Mouse (Mus musculus) gastrocnemius, adult 2 months (tissue): ENCODE results near the gene Ttll12. TPM values are rescaled to one million over a fixed set of nuclear protein-coding genes. Genes with fewer than 3 reads are reported as not detected.
A peak's percentile ranks its signal among the peaks of the same experiment; 100 is the strongest.

Source experiments
- DNase-seq: peaks from one replicate; pipeline ENCODE4 v3.0.0; 2022
- H3K27ac ChIP-seq: fragments of 200-600 bp; 2 replicates; pipeline ENCODE4 v1.8.1; 2022; ENCODE audit warnings: mild to moderate bottlenecking
- H3K4me3 ChIP-seq: fragments of 200-600 bp; 2 replicates; pipeline ENCODE4 v1.8.1; 2022; ENCODE audit warnings: mild to moderate bottlenecking, moderate library complexity
- CTCF ChIP-seq: fragments of 200-600 bp; IDR thresholded peaks from 2 replicates; pipeline ENCODE4 v1.8.1; 2022; ENCODE audit warnings: antibody characterized with exemption, mild to moderate bottlenecking, moderate library complexity
- intact Hi-C: fragments of 180-260 bp; cut with DNase I; formaldehyde crosslinking; loops from one replicate; pipeline ENCODE4 v1.15.1; 2025
- total RNA-seq, 2 experiments: library from RNA; stranded (reverse); gene quantifications; 2 replicates each; pipeline ENCODE4 v1.2.3; 2021

Gene Ttll12
- total RNA-seq, 2 experiments from 2014 or later = 3.4 to 4.9 TPM

- DNase-seq = no peak
- no peak for TF ChIP-seq CTCF
- intact Hi-C loops = no loop called here
- Histone ChIP-seq H3K4me3 (no peak overlapping the region), H3K27ac (no peak overlapping the region)
Observed at GRCm38 (mm10) chr15:83568544-83568943, 26.4 kb downstream of the Ttll12 start.

GRCm38 (mm10) chr15:83567728-83568127 lies 27.2 kb downstream of the Ttll12 start:
- TF ChIP-seq CTCF = no peak
- DNase-seq = no peak
- intact Hi-C loops = no loop called here
- Histone ChIP-seq H3K4me3 (no peak overlapping the region), H3K27ac (no peak overlapping the region)

- peak overlapping the region; percentile 49 for H3K27ac ChIP-seq
- no peak for TF ChIP-seq CTCF
- H3K4me3 ChIP-seq = no peak overlapping the region
- DNase-seq = no peak
- intact Hi-C loops = no loop called here
Observed at GRCm38 (mm10) chr15:83566006-83566405, 29.0 kb downstream of the Ttll12 start.

GRCm38 (mm10) chr15:83565434-83565833 lies 29.5 kb downstream of the Ttll12 start:
- intact Hi-C loops = no loop called here
- Histone ChIP-seq H3K4me3 (peak overlapping the region; percentile 13), H3K27ac (peak overlapping the region; percentile 49)
- TF ChIP-seq CTCF = no peak
- peak; percentile 70 for DNase-seq

- peak; percentile 59 for DNase-seq
- intact Hi-C loops = no loop called here
- TF ChIP-seq CTCF = peak; percentile 13; the same call in 1 of the 2 replicates
- Histone ChIP-seq H3K27ac (peak overlapping the region; percentile 89), H3K4me3 (peak overlapping the region; percentile 84)
Observed at GRCm38 (mm10) chr15:83563857-83564651, 30.9 kb downstream of the Ttll12 start.

GRCm38 (mm10) chr15:83563327-83563856 lies 31.6 kb downstream of the Ttll12 start, which contains the start of the genes Tspo and Mcat:
Tspo (plus strand) TSS chr15:83563592.
Mcat (minus strand) TSS chr15:83563787.
- intact Hi-C loops = no loop called here
- no peak for TF ChIP-seq CTCF
- H3K27ac ChIP-seq = peak within 1 kb of the TSS; percentile 89
- DNase-seq = peak; percentile 85
- peak within 1 kb of the TSS; percentile 84 for H3K4me3 ChIP-seq

- intact Hi-C loops = no loop called here
- Histone ChIP-seq H3K27ac (peak overlapping the region; percentile 89), H3K4me3 (peak overlapping the region; percentile 84)
- DNase-seq = peak; percentile 93
- no peak for TF ChIP-seq CTCF
Observed at GRCm38 (mm10) chr15:83562626-83563270, 32.2 kb downstream of the Ttll12 start.

- H3K27ac ChIP-seq = no peak overlapping the region
- no peak for DNase-seq
- no peak for TF ChIP-seq CTCF
- H3K4me3 ChIP-seq = no peak overlapping the region
- intact Hi-C loops = no loop called here
Observed at GRCm38 (mm10) chr15:83560941-83561477, 33.9 kb downstream of the Ttll12 start.

GRCm38 (mm10) chr15:83555161-83555974 lies 39.6 kb downstream of the Ttll12 start:
- Histone ChIP-seq H3K27ac (peak overlapping the region; percentile 93), H3K4me3 (peak overlapping the region; percentile 96)
- intact Hi-C loops = no loop called here
- TF ChIP-seq CTCF = no peak
- peak; percentile 91 for DNase-seq

- Histone ChIP-seq H3K27ac (no peak overlapping the region), H3K4me3 (no peak overlapping the region)
- no peak for DNase-seq
- TF ChIP-seq CTCF = peak; percentile 48
- intact Hi-C loops = no loop called here
Observed at GRCm38 (mm10) chr15:83553831-83554230, 41.1 kb downstream of the Ttll12 start.

- no peak for TF ChIP-seq CTCF
- DNase-seq = peak; percentile 58
- peak overlapping the region; percentile 63 for H3K27ac ChIP-seq
- intact Hi-C loops = no loop called here
- no peak overlapping the region for H3K4me3 ChIP-seq
Observed at GRCm38 (mm10) chr15:83550137-83550536, 44.8 kb downstream of the Ttll12 start.

GRCm38 (mm10) chr15:83547144-83547543 lies 47.8 kb downstream of the Ttll12 start:
- Histone ChIP-seq H3K27ac (no peak overlapping the region), H3K4me3 (no peak overlapping the region)
- DNase-seq = no peak
- intact Hi-C loops = no loop called here
- no peak for TF ChIP-seq CTCF
